Mouse (Mus musculus) embryonic fibroblast, embryonic 13.5 days (primary cell): ENCODE results near the gene Vdr. TPM values are rescaled to one million over a fixed set of nuclear protein-coding genes. Genes with fewer than 3 reads are reported as not detected.
A peak's percentile ranks its signal among the peaks of the same experiment; 100 is the strongest.

ENCODE experiments used
- H3K27ac ChIP-seq: 2 replicates; pipeline ENCODE4 v1.5.1; 2012; ENCODE audit warnings: low read length, control low read depth, inconsistent platforms; ENCODE audit not compliant: insufficient read depth
- H3K4me1 ChIP-seq: 2 replicates; pipeline ENCODE4 v1.6.1; 2011; ENCODE audit warnings: low read length; ENCODE audit not compliant: control insufficient read depth, insufficient read depth
- H3K4me3 ChIP-seq: 2 replicates; pipeline ENCODE4 v1.5.1; 2011; ENCODE audit warnings: mild to moderate bottlenecking, control low read depth, low read length; ENCODE audit not compliant: insufficient read depth
- CTCF ChIP-seq: IDR thresholded peaks from 2 replicates; pipeline ENCODE4 v1.5.1; 2011; ENCODE audit warnings: mild to moderate bottlenecking, control low read depth, low read length, moderate library complexity, borderline replicate concordance; ENCODE audit not compliant: insufficient read depth
- POLR2A ChIP-seq: IDR thresholded peaks from 2 replicates; pipeline ENCODE4 v1.6.1; 2011; ENCODE audit warnings: low read depth, mild to moderate bottlenecking, control low read depth, low read length, moderate library complexity
- polyA plus RNA-seq: library from polyadenylated mRNA; stranded (reverse); fragments of >200 nt; gene quantifications from 2 replicates; pipeline ENCODE4 v1.2.4, GENCODE M21; 2011; ENCODE audit warnings: low read depth; ENCODE audit not compliant: missing spikeins, insufficient read length

The Vdr gene
- 3.4 and 4.8 TPM in 2 replicates for polyA plus RNA-seq

- H3K4me1 ChIP-seq = no peaks in the 10 kb centered on the region; the same call in 1 of the 2 replicates
- H3K4me3 ChIP-seq = no peak within 1 kb of the TSS
- no peak within 1 kb of the TSS for H3K27ac ChIP-seq
- TF ChIP-seq POLR2A = no peak
- TF ChIP-seq CTCF = no peak
Observed at GRCm38 (mm10) chr15:97910530-97910929, at the start of gene Vdr. Gene Vdr (minus strand): TSS chr15:97910630.

DNA sequence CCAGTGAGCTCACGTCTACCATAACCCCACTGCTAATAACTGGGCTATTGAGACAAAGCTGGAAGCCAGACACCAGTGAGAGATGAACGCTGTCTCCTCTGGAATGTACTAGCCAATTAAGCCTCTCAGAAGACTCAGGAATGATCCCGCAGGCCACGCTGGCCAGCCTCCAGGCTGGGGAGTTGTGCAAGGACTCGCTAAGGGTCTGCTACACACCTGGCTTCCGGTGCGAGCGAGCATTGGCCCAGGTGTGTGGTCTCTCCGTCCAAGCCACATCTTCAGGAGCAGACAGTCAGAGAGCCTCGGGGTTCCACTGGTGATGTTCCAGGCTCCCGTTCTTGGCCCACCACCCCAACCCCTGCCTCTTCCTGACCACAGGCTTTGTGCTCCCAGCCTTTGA is 46.0 kb upstream of the Vdr start:
- H3K27ac ChIP-seq = no peak overlapping the region
- no peak for TF ChIP-seq POLR2A
- TF ChIP-seq CTCF = no peak

DNA sequence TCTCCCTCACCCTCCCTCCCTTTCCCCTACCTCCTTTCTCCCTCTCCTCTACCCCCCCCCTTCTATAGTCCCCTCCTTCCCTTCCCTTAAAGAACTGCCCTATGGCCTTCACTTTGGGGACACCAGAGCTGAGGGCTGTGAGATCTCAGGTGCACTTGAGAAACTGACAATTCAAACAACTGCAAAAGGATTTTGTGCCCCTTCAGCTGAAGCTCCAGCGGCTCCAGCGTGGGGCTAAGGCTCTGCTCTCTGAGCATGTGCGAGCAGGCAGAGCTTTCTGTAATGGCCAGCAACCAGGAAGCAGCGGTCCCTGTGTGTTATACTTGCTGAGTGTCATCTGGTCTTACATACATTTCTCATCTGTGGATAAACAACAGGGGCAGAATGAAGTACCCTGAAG is 45.3 kb upstream of the Vdr start:
- TF ChIP-seq CTCF (no peak), POLR2A (no peak)
- no peaks in the 10 kb centered on the region for H3K4me1 ChIP-seq
- H3K27ac ChIP-seq = no peak overlapping the region
- no peak overlapping the region for H3K4me3 ChIP-seq

More for the DNA sequence above, 46.0 kb upstream of the Vdr start:
- Histone ChIP-seq H3K4me3 (no peak overlapping the region), H3K4me1 (no peaks in the 10 kb centered on the region)

DNA sequence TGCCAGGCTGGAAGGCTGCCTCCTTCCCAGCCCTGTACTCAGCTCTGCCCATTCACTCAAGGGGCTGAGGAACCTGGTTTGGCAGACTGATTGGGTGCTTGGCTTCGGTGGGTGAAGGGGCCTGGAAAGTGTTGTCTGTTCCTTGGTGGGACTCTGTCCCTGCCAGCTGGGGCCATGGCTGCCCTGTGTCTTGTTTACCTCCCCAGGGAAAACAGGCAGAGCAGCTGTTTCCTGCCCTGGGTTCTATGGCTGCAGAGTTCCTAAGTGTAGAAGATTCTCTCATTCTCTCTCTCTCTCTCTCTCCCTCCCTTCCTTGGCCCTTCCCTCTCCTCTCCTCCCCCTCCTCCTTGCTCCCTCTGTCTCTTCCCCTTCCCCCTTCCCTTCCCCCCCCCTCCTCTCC is 44.9 kb upstream of the Vdr start:
- Histone ChIP-seq H3K27ac (no peak overlapping the region), H3K4me1 (no peaks in the 10 kb centered on the region), H3K4me3 (no peak overlapping the region)
- TF ChIP-seq CTCF (no peak), POLR2A (no peak)

- Histone ChIP-seq H3K4me3 (no peak overlapping the region), H3K27ac (no peak overlapping the region), H3K4me1 (no peaks in the 10 kb centered on the region; the same call in 1 of the 2 replicates)
- no peak for TF ChIP-seq CTCF
- no peak for TF ChIP-seq POLR2A
Observed at GRCm38 (mm10) chr15:97954671-97955070, 44.2 kb upstream of the Vdr start.

DNA sequence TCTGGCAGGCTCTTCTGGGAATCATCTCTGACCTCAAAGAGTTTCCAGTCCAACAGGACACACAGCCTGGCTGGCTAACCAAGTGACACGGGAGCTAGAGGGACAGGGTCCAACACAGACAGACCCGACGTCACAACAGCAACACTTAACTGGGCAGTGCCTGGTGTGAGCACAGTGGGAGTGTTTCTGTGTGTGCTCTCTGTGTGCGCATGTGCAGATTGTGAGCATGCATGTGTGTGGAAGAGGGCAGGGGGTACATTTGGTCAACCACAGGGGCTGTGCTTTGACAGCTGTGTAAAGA is 42.4 kb upstream of the Vdr start:
- Histone ChIP-seq H3K4me3 (no peak overlapping the region), H3K27ac (no peak overlapping the region), H3K4me1 (no peaks in the 10 kb centered on the region; the same call in 1 of the 2 replicates)
- no peak for TF ChIP-seq CTCF
- no peak for TF ChIP-seq POLR2A

DNA sequence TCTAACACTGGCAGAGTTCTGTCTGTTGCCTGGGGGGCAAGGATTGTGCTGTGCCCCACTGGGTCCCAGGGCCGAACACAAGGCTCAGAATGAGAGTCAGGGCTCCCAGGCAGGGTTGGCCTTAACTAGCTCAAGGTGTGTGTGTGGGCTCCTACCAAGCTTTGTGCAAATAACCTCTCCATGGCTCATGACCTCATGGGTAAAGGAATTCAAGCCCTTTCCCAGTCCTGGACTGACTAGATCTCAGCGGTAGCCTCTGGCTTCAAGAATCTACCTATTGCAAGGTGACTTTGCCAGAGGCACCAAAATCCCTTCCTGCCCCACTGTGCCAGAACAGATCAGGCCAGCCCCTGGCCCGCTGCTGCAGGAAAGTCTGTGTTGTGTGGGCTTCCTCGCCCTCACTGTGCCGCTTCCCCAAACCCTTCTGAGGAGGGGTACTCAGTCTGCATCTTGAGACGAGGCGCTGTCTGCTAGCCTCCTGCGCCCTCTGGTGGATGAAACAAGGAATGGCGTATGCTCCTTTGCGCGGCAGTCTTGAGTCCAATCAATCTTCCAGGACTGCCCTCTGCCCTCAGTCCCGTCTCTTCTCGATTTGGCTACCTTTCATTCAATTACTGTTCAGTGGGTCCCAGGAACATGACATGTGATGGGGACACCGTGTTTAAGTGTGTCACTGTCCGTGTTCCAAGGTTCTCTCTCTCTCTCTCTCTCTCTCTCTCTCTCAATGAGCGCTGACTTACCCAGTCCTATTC is 41.9 kb upstream of the Vdr start:
- Histone ChIP-seq H3K4me1 (no peaks in the 10 kb centered on the region; the same call in 1 of the 2 replicates), H3K27ac (no peak overlapping the region), H3K4me3 (no peak overlapping the region)
- TF ChIP-seq POLR2A = no peak
- TF ChIP-seq CTCF = peak; percentile 99

GRCm38 (mm10) chr15:97950240-97950639 is 39.8 kb upstream of the Vdr start:
- TF ChIP-seq CTCF (no peak), POLR2A (no peak)
- Histone ChIP-seq H3K4me3 (no peak overlapping the region), H3K4me1 (no peaks in the 10 kb centered on the region; the same call in 1 of the 2 replicates), H3K27ac (no peak overlapping the region)

DNA sequence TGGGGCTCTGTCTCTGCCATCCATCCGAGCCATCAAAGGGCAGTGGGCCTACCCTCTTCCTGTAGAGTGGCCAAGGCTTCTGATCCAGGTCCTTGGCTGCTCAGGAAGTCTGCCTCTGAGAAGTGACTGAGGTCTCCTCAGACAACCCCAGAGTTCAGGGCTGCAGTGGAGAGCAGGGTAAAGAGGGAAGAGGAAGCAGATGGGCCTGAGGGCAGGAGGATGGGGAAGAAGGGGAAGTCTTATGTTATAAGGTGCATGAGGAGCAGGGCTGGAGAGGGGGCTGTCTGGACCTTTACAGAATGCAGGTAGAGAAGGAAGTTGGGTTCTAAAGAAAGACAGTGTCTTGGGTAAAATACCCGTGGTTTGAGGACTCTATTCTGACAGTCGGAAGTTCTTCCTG is 39.3 kb upstream of the Vdr start:
- TF ChIP-seq CTCF = no peak
- no peak for TF ChIP-seq POLR2A
- Histone ChIP-seq H3K4me1 (no peaks in the 10 kb centered on the region; the same call in 1 of the 2 replicates), H3K4me3 (no peak overlapping the region), H3K27ac (no peak overlapping the region)

DNA sequence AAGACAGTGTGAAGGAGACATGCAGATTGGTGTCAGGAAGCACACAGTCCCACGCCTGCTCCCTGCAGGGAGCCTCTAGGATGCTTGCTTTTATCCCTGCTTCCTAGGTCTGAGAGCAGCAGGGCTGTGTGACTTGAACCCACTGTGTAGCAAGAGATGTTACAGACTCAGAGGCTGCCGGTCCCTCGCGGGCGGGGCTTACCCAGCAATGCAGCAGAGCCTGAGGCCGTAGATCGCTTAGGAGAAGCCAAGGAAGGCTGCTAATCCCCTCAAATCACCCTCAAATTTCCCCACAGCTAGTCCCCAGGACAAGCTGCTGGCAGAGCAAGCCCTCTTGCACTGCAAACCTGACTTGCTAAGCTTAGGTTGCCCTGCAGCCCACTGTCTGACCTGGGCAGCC is 38.3 kb upstream of the Vdr start:
- Histone ChIP-seq H3K4me3 (no peak overlapping the region), H3K4me1 (no peaks in the 10 kb centered on the region; the same call in 1 of the 2 replicates), H3K27ac (no peak overlapping the region)
- TF ChIP-seq POLR2A = no peak
- TF ChIP-seq CTCF = no peak

DNA sequence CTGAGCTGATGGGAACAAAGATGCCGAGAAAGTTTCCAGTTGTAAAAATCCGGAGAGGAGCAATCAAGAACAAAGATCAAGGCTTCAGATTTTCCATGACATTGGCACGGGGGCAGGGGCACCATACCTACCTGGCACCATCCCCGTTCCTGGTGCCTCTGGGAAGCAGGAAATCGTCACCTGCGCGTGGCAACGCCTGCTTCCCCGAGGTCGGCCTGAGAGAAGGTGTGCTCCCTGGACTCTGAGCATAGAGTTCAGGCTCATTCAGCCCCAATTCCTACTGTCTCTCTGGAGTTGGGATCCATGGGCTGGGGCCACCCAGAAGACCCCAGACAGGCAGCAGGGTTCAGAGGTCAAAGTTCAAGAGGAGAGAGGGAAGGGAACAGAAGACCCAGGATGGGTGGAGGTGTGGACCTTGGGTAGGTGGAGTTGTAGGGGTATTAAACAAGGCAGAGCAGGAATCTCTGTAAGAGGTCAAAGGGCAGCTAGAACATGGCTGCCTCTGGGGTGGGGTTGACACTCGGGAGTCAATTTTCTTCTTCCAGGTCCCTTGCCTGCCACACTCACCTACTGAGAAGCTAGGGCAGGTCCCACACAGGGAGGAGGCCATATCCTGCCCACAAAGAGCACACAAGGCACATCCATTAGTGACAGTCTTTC is 35.4 kb upstream of the Vdr start:
- H3K4me3 ChIP-seq = no peak overlapping the region

More for the DNA sequence above, 35.4 kb upstream of the Vdr start:
- TF ChIP-seq CTCF = no peak
- no peak for TF ChIP-seq POLR2A
- Histone ChIP-seq H3K4me1 (no peaks in the 10 kb centered on the region; the same call in 1 of the 2 replicates), H3K27ac (no peak overlapping the region)
